Mouse (Mus musculus) testis, postnatal 14 days (tissue): ENCODE measurements around the gene Zfp42.

ENCODE experiments used
- DNase-seq: peaks from one replicate; pipeline ENCODE4 v3.0.0; 2021; ENCODE audit warnings: low spot score

Gene Zfp42

DNA sequence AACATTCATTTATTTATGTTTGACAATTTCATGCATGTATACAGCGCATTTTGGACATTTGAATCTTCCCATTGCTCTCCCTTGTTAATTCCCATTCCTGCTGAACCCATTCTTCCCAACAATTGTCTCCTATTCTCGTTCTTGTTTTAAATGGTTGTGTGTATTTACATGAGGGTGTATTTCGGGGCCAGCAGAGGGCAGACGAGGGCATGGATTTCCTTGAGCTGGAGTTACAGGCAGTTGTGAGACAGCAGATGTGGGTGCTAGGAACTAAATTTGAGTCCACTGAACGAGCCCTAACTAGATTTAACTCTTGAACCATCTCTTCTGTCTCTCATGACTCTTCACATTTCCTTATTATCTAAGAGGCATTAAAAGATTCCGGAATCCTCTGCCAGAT is 55.1 kb downstream of the Zfp42 start:
- no peak for DNase-seq

DNA sequence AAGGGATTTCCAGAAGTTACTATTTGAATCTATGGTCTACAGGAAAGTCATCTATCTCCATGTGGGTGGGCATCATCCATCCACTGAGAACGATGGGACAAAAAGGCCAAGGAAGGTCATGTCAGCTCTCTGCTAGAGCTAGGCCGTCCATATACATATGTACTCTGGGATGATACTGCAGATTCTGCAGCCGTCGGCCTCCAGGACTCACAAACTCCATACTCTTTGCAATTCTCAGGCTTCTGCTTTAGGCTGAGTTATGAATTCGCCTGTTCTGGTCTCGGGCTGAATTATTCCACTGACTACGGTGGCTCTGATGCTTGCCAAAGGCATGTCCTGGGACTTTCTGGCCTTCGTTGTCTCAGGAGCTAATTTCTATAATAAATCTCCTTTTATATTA is 58.1 kb downstream of the Zfp42 start:
- DNase-seq = no peak
